Mouse (Mus musculus): ENCODE measurements around the gene Rnf44.

DNA sequence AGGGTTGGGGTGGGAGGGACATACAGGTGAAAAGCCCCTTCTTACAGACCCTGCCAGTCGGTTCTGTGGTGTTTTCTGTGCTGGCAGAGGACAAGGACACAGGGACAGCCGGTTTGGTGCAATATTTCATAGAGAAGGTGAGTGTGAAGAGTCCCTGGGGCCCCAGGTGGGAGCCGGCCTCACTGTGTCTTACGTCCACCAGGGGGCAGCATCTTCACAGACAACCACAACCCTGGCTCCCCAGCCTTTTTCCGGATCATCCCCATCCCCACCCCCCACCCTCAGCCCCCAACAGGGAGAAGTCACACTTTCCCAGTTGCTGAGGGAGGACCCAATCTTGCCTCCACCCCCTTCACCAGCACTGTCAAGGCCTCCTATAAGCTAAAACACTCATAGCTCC, 23.2 kb upstream of the Rnf44 start:
- TF ChIP-seq CTCF (IDR thresholded peaks at IDR 0.05; ENCODE audit: extremely low read depth, insufficient read depth, low read length) (peak; percentile 59), POLR2A (IDR thresholded peaks at IDR 0.05; ENCODE audit: extremely low read depth, insufficient read depth, low read length) (no peak)

Measured in cortical plate, adult 2 months (tissue).